Mouse (Mus musculus): ENCODE data around the gene Gtdc1.
"Not testable (repeated sequence)": the region's sequence is repeated elsewhere in the genome, so short reads cannot be mapped to it uniquely, and the experiment has no call there.

Gtdc1 gene

GRCm38 (mm10) chr2:44736618-44737017 lies 190.8 kb downstream of the Gtdc1 start:
- no peak for DNase-seq

GRCm38 (mm10) chr2:44721461-44721860 lies 206.0 kb downstream of the Gtdc1 start:
- DNase-seq, result no peak

- peak; percentile 44 for DNase-seq
Observed at GRCm38 (mm10) chr2:44705883-44706615, 221.4 kb downstream of the Gtdc1 start.

GRCm38 (mm10) chr2:44700276-44700675 lies 227.2 kb downstream of the Gtdc1 start:
- no peak for DNase-seq

GRCm38 (mm10) chr2:44696441-44696840 lies 231.0 kb downstream of the Gtdc1 start:
- DNase-seq, result peak; percentile 56

- DNase-seq, result no peak
Observed at GRCm38 (mm10) chr2:44693898-44694297, 233.6 kb downstream of the Gtdc1 start.

GRCm38 (mm10) chr2:44664049-44664448 lies 263.4 kb downstream of the Gtdc1 start:
- DNase-seq, result peak; percentile 31

GRCm38 (mm10) chr2:44659870-44660269 lies 267.6 kb downstream of the Gtdc1 start:
- no peak for DNase-seq

- DNase-seq, result no peak
Observed at GRCm38 (mm10) chr2:44659011-44659410, 268.4 kb downstream of the Gtdc1 start.

GRCm38 (mm10) chr2:44648537-44648936 lies 278.9 kb downstream of the Gtdc1 start:
- DNase-seq, result no peak

- DNase-seq, result no peak
Observed at GRCm38 (mm10) chr2:44646398-44646797, 281.1 kb downstream of the Gtdc1 start.

- no peak for DNase-seq
Observed at GRCm38 (mm10) chr2:44639370-44639769, 288.1 kb downstream of the Gtdc1 start.

- DNase-seq, result no peak
Observed at GRCm38 (mm10) chr2:44638157-44638556, 289.3 kb downstream of the Gtdc1 start.

GRCm38 (mm10) chr2:44633971-44634370 lies 293.5 kb downstream of the Gtdc1 start:
- no peak for DNase-seq

- no peak for DNase-seq
Observed at GRCm38 (mm10) chr2:44633064-44633463, 294.4 kb downstream of the Gtdc1 start.

- DNase-seq, result no peak
Observed at GRCm38 (mm10) chr2:44632584-44632983, 294.9 kb downstream of the Gtdc1 start.

- DNase-seq, result no peak
Observed at GRCm38 (mm10) chr2:44631064-44631463, 296.4 kb downstream of the Gtdc1 start.

GRCm38 (mm10) chr2:44628778-44629177 lies 298.7 kb downstream of the Gtdc1 start:
- no peak for DNase-seq

- no peak for DNase-seq
Observed at GRCm38 (mm10) chr2:44625154-44625553, 302.3 kb downstream of the Gtdc1 start.

GRCm38 (mm10) chr2:44622471-44622870 lies 305.0 kb downstream of the Gtdc1 start:
- DNase-seq, result no peak

GRCm38 (mm10) chr2:44599653-44600052 lies 327.8 kb downstream of the Gtdc1 start:
- DNase-seq, result not testable (repeated sequence)

- DNase-seq, result no peak
Observed at GRCm38 (mm10) chr2:44594276-44594675, 333.2 kb downstream of the Gtdc1 start.

GRCm38 (mm10) chr2:44590881-44591280 lies 336.6 kb downstream of the Gtdc1 start:
- DNase-seq, result no peak

GRCm38 (mm10) chr2:44584061-44584460 lies 343.4 kb downstream of the Gtdc1 start:
- no peak for DNase-seq

- no peak for DNase-seq
Observed at GRCm38 (mm10) chr2:44583491-44583890, 344.0 kb downstream of the Gtdc1 start.

All from layer of hippocampus, adult 9-11 months (tissue).